Mouse (Mus musculus) lung, postnatal 36 days (tissue): Measurements from ENCODE around the gene Dnajc15.

Experiments used
- DNase-seq: peaks from one replicate; pipeline ENCODE4 v3.0.0; 2022; ENCODE audit warnings: mixed read lengths

The Dnajc15 gene

GRCm38 (mm10) chr14:77853951-77854350 lies 21.0 kb downstream of the Dnajc15 start:
- DNase-seq, result no peak

DNA sequence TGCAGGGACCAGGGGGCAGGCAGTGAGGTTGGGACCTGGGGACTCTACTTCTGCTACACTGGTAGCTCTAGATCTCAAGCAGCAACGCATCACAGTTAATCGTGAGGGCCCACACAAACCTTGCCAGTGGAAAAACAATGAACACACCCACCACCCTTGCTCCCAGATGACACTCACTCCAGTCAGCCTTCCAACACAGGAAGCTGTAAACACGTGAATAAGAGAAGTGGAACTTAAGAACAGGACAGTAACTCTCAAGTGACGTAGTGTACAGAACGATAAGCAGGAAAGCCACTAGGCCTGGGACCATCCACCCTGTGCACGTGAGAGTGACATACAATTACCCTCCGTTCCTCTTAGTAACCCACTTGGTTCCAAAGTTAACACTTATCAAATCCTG lies 25.1 kb downstream of the Dnajc15 start:
- peak; percentile 25 for DNase-seq

DNA sequence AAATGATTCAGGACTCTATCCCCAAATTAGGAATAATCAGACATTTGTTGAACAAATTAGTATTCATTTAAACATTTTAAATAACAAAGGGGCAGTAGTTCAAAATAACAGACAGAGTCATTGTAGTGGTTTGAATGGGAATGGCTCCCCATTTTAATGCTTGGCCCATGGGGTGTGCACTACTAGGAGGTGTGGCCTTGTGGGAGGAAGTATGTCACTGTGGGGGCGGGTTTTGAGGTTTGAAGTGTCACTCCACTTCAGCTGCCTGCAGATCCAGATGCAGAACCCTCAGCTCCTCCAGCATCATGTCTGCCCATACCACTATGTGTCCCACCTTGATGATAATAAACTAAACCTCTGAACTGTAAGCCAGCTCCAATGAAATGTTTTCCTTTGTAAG lies 26.6 kb downstream of the Dnajc15 start:
- no peak for DNase-seq

DNA sequence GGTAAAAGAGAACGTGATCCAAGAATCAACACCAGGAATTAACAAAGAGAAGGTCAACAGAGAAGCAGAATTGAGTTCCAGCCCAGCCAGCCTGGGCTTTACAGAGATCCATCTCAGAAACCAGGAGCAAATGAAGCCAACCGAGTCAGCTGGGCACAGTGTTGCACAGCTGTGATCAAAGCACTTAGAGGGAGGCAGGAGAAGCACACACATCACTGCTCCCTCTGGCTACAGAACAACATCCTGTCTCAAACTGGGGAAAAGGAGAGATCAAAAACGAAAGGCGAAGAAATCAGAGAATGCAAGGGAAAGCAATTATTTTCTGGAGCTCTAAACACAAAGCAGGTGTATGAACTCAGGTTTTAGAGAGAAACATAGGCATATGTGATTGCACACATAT lies 28.7 kb downstream of the Dnajc15 start:
- no peak for DNase-seq

DNA sequence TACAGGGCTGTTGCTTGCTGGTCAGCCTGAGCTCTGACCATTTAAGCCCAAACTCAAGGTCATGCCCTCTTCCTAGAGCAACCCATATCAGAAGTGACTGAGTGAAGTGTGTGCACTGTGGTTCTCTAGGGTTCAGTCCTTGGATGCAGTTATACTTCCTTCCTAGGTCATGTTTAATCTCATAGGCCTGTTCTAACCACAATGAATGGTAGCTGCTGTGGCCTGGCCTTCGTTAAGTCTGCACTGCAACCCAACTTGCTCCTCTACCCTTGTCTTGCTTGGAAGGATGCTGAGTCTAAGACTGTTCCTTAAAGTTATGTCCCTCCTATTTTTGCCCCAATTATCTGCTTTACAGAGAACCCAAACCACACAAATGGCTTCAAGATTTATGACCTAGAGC lies 29.4 kb downstream of the Dnajc15 start:
- DNase-seq, result no peak

- DNase-seq, result no peak
Measured at GRCm38 (mm10) chr14:77840574-77840973, 34.4 kb downstream of the Dnajc15 start.

- no peak for DNase-seq
Measured at GRCm38 (mm10) chr14:77840078-77840477, 34.8 kb downstream of the Dnajc15 start.

GRCm38 (mm10) chr14:77836794-77837193 lies 38.1 kb downstream of the Dnajc15 start:
- no peak for DNase-seq

DNA sequence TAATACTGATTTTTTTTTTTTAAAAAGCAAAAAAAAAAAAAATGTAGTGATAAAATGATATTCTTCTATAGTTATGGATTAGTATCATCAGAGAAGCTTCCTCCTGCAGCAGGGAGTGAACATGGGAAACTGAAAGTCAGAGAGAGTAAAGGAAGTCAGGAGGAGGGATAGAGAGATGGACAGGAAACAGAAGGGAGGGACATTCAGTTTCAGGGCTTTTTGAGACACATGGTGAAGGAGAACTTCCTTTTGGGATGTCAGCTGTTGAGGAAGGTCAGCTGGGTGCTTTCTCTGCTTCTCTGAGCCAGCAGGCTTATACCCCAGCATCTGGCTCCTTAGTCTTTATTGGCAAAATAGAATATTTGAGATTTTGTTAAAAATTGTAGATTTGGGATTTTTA lies 42.6 kb downstream of the Dnajc15 start:
- no peak for DNase-seq

DNA sequence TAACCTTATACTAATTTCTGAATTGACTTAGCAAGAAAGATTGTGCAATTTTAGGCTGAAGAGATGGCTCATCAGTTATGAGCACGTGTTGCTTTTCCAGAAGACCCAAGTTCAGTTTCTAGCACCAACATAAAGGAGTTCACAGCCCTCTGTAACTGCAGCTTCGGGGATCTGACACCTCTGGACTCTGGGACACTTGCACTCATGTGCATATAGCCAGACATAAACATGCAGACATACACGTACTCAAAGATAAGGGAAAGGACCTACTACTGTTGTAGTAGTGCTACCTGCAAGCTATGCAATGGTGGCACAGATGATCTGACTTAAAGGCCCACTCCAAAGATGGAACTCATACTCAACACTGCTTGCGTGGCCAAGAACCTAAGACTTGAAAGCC lies 43.0 kb downstream of the Dnajc15 start:
- DNase-seq, result no peak

DNA sequence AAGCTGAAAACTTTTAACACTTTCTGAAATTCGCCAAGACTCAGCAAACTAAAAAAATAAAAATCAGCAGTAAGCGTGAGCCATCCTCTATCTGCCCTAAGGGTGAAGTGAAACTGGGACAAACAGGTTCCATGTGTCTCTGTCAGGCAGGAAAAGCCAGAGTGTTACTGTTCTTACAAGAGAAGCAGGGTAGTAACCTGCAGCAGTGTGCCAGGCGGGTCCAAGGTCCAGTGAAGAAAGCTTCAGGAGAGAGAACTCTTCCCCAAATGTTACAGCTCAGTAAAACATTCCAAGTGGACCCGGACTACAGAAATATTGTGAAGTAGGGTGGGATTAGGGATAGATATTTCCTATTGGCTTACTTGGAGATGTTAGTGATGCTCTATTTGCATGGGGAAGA lies 45.3 kb downstream of the Dnajc15 start:
- DNase-seq, result no peak

- no peak for DNase-seq
Measured at GRCm38 (mm10) chr14:77825891-77826290, 49.0 kb downstream of the Dnajc15 start.

DNA sequence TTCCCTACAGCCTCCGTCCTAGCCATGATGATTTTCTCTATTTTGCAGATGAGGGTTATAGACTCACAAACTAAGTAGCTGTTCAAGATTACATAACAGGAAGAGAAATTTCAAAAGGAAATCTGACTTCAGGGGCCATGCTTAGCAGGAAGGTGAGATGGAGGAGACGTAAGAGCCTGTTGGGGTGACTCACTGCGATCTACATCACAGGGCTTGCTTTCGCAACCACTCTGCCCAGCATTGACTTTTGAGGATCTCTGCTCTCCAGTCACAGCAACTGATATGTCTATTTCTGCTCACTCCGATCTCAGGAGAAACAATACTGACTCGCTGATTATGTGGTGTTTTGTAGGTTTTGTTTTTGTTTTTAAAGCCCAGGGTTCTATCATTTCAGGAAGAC lies 49.8 kb downstream of the Dnajc15 start:
- DNase-seq, result peak; percentile 46

- no peak for DNase-seq
Measured at GRCm38 (mm10) chr14:77819841-77820240, 55.1 kb downstream of the Dnajc15 start.

- no peak for DNase-seq
Measured at GRCm38 (mm10) chr14:77817561-77817960, 57.4 kb downstream of the Dnajc15 start.

GRCm38 (mm10) chr14:77814935-77815334 lies 60.0 kb downstream of the Dnajc15 start:
- DNase-seq, result peak; percentile 24

GRCm38 (mm10) chr14:77812890-77813289 lies 62.0 kb downstream of the Dnajc15 start:
- no peak for DNase-seq

- DNase-seq, result no peak
Measured at GRCm38 (mm10) chr14:77811466-77811865, 63.5 kb downstream of the Dnajc15 start.

DNA sequence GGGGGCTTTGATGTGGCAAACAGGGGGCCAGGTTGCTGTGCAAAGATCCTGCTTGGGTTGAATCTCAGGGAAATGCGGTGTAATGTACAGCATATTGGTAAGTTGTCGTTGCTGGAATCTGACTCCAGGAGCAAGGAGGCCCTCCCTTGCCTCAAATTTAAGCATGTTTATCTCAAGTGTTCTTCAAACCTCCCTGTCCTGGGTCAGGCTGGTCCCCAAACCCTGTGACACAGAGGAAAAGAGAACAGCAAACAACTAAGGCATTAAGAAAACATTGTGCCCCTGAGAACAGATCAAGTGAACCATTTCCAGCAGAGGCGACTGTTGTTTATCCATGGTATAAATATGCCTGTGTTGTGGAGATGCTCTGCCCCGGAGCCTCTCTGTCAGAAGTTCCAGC lies 67.1 kb downstream of the Dnajc15 start:
- DNase-seq, result no peak

- no peak for DNase-seq
Measured at GRCm38 (mm10) chr14:77806345-77806744, 68.6 kb downstream of the Dnajc15 start.

GRCm38 (mm10) chr14:77802268-77802630 lies 72.7 kb downstream of the Dnajc15 start:
- no peak for DNase-seq

DNA sequence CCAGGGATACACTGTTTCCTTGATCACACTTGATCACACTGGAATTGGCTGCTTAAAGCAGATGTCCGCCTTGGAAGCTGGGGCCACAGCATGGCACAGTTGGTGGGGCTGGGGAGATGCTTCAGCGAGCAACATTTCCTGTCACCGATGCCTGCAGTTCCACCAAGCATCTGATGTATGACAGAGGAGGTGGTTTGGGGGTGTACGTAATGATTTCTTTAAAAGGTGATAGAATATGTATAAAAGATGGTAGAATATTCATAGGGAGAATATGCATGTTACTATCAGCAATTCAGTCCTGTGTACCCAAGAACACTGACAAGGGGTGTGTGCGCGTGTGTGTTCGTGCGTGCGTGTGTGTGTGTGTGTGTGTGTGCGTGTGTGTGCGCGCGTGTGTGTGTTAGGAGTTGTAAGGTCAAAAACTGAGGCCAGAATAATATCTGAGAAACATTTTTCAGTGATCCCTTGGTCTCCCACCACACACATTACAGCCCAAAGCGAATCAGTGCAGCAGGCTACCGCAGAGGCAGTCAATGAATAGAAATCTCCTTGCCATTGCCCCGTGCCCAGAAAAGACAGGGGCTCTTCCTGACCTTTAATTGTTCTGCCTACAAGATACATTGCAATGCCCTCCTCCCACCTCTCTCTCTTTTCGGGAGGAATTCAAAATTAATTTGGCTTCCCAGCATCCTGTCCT lies 73.2 kb downstream of the Dnajc15 start:
- no peak for DNase-seq

- DNase-seq, result no peak
Measured at GRCm38 (mm10) chr14:77796506-77796905, 78.4 kb downstream of the Dnajc15 start.

GRCm38 (mm10) chr14:77795240-77795639 lies 79.7 kb downstream of the Dnajc15 start:
- peak; percentile 14 for DNase-seq

- no peak for DNase-seq
Measured at GRCm38 (mm10) chr14:77794285-77794949, 80.5 kb downstream of the Dnajc15 start.
